11 mouse cellular contexts compared by ENCODE assay signal in genomic region chr1:43162394-43162793, GRCm38 (mm10). TPM values are rescaled to one million over a fixed set of nuclear protein-coding genes. Genes with fewer than 3 reads are reported as not detected.
DNase-seq lines count a peak whose midpoint lies in the region; ATAC-seq and TF ChIP-seq lines count a peak whose summit lies in the region.
"Had no signal": no experiment of that assay in that cellular context is flagged by ENCODE, and none has a peak within 500 bp of the region (broad histone marks: within the 10 kb centered on the region; RNA-seq: fewer than 3 reads in every experiment).

No protein-coding gene starts in this region.

- intact Hi-C loops in left cerebral cortex, adult 2 months (cut with DNase I), result loop anchor here (5.0 kb wide), 1 partner anchor 35 kb away; the partner anchor contains the start of gene Fhl2
- intact Hi-C loops in left cerebral cortex, postnatal 36 days (cut with DNase I), result loop anchor here (2.0 kb wide), 1 partner anchor 16 kb away; no protein-coding TSS in a partner anchor

- H3K36me3 ChIP-seq in hindbrain, embryonic 14.5 days (replicated peaks; ENCODE audit: control insufficient read depth, insufficient read depth), result no peaks in the 10 kb centered on the region
- no peaks in the 10 kb centered on the region for H3K36me3 ChIP-seq in neural tube, embryonic 14.5 days (ENCODE audit: control insufficient read depth, insufficient read depth, low read length)

- H3K4me3 ChIP-seq in left cerebral cortex, adult 2 months, result peak overlapping the region; percentile 81
- H3K4me3 ChIP-seq in hindbrain, embryonic 14.5 days (replicated peaks; ENCODE audit: low read length), result no peak overlapping the region
- H3K4me3 ChIP-seq in neural tube, embryonic 14.5 days (ENCODE audit: low read depth, low read length), result peak overlapping the region; percentile 74; the same call in 1 of the 2 replicates

- ATAC-seq in hindbrain, embryonic 14.5 days (ENCODE audit: low FRiP score), result no peak
- ATAC-seq in neural tube, embryonic 14.5 days (ENCODE audit: low read depth), result no peak

- no peaks in the 10 kb centered on the region for H3K27me3 ChIP-seq in hindbrain, embryonic 14.5 days (ENCODE audit: control insufficient read depth, insufficient read depth, low read length)
- H3K27me3 ChIP-seq in neural tube, embryonic 14.5 days (ENCODE audit: control insufficient read depth, insufficient read depth, low read length), result no peaks in the 10 kb centered on the region

- peak overlapping the region; percentile 61 for H3K4me2 ChIP-seq in hindbrain, embryonic 14.5 days (replicated peaks)
- H3K4me2 ChIP-seq in neural tube, embryonic 14.5 days (ENCODE audit: low read depth, low read length), result peak overlapping the region; percentile 86

- no peak overlapping the region for H3K9ac ChIP-seq in hindbrain, embryonic 14.5 days
- H3K9ac ChIP-seq in neural tube, embryonic 14.5 days (replicated peaks; ENCODE audit: low read depth, low read length), result no peak overlapping the region

- no peak for TF ChIP-seq CTCF in left cerebral cortex, adult 2 months (IDR thresholded peaks at IDR 0.05)

- peak; percentile 87 for DNase-seq in heart, adult 11 months
- no peak for DNase-seq in heart, postnatal 4 days
- DNase-seq in left cerebral cortex, adult 2 months (ENCODE audit: extremely low spot score in 1 of 2, low spot score in 2 of 2), result no peak
- DNase-seq in left cerebral cortex, postnatal 36 days (ENCODE audit: low spot score in 2 of 2), result no peak
- no peak for DNase-seq in hindbrain, embryonic 14.5 days (ENCODE audit: low spot score)
- no peak for DNase-seq in ovary, adult 18-20 months (ENCODE audit: low spot score)
- DNase-seq in spleen, postnatal 4 days (ENCODE audit: low spot score in 2 of 2), result no peak
- DNase-seq: cerebellum, postnatal 36 days; lung, postnatal 36 days had no signal

- peak overlapping the region; percentile 61 for H3K27ac ChIP-seq in left cerebral cortex, adult 2 months
- no peak overlapping the region for H3K27ac ChIP-seq in hindbrain, embryonic 14.5 days
- H3K27ac ChIP-seq in neural tube, embryonic 14.5 days (ENCODE audit: low read depth, low read length), result no peak overlapping the region
- H3K27ac ChIP-seq: forebrain, embryonic 13.5 days had no signal

- 0 out of 2 replicates have a peak, but pooled peaks cover 4% of the 10 kb centered on the region for H3K4me1 ChIP-seq in hindbrain, embryonic 14.5 days (replicated peaks; ENCODE audit: control insufficient read depth, insufficient read depth, low read length)
- no peaks in the 10 kb centered on the region for H3K4me1 ChIP-seq in neural tube, embryonic 14.5 days (ENCODE audit: control insufficient read depth, insufficient read depth, low read length)

- 82% methylated on average over 3 of the region's 3 CpGs for WGBS in hindbrain, embryonic 14.5 days
- WGBS in neural tube, embryonic 14.5 days, result 87% methylated on average over 3 of the region's 3 CpGs

- H3K9me3 ChIP-seq in hindbrain, embryonic 14.5 days (ENCODE audit: control insufficient read depth, low read length), result no peaks in the 10 kb centered on the region
- H3K9me3 ChIP-seq in neural tube, embryonic 14.5 days (ENCODE audit: control insufficient read depth, low read length), result no peaks in the 10 kb centered on the region
- H3K9me3 ChIP-seq: forebrain, embryonic 13.5 days had no signal

RNA-seq across cellular contexts. Expression of gene Fhl2, which starts 34.4 kb away (rescaled TPM):
- 1,000 to 10,000 TPM; 1,103 to 1,257 TPM for total RNA-seq in heart, postnatal 4 days (2021)
- total RNA-seq in left cerebral cortex, adult 2 months (2021), result 10 to 100 TPM; 56.3 to 62.8 TPM
- 10 to 100 TPM; 56.1 to 63.6 TPM for total RNA-seq in left cerebral cortex, postnatal 36 days (2021)
- polyA plus RNA-seq in hindbrain, embryonic 14.5 days (2014; fragmentation: Nextera tagmentation; extraction: Ambion mirVana), result 31.2 and 31.4 TPM in 2 replicates
- polyA plus RNA-seq in neural tube, embryonic 14.5 days (2014; fragmentation: Nextera tagmentation; extraction: Ambion mirVana), result 29.0 and 29.9 TPM in 2 replicates

Comparison
In these comparisons a context has a peak if more than half of its experiments do, and no peak if none do; other contexts are left out.
1. RNA of gene Fhl2, which starts 34.4 kb away (total RNA-seq): 1,103 to 1,257 TPM in heart, postnatal 4 days; 56.1 to 63.6 TPM in left cerebral cortex, postnatal 36 days and 56.3 to 62.8 TPM in left cerebral cortex, adult 2 months; every median in the first group is over 10 times any median in the second.